Mouse (Mus musculus): ENCODE measurements around the gene Brat1.
A peak's percentile ranks its signal among the peaks of the same experiment; 100 is the strongest.

DNA sequence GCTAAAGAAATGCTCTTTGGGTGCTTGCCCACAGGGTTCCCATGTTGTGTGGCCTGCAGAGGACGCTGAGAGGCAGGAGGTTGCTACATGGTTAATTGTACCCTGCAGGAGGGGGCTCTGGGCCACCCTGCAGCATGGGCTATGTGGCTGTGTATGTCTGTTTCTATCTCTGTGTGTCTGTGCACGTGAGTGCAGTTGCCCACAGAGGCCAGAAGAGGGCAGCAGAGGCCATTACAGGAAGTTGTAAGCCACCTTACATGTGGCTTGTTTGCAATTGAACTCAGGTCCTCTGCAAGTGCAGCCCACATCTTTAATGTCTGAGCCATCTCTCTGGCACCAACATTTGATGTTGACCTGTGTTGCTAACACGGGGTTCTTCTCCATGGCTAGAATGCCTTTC is 47.8 kb downstream of the Brat1 start:
- peak; percentile 32; the same call in 1 of the 2 replicates for TF ChIP-seq CTCF (IDR thresholded peaks at IDR 0.05; ENCODE audit: extremely low read depth, insufficient read length, insufficient replicate concordance, low read depth, low read length)
- no peak for TF ChIP-seq POLR2A (IDR thresholded peaks at IDR 0.05; ENCODE audit: low read depth, low read length)
